ENCODE assay signal across 8 mouse cellular contexts in genomic region chr11:113778733-113779679, GRCm38 (mm10). TPM values are rescaled to one million over a fixed set of nuclear protein-coding genes. Genes with fewer than 3 reads are reported as not detected.
A peak's percentile ranks its signal among the peaks of the same experiment; 100 is the strongest.
DNase-seq lines count a peak whose midpoint lies in the region; ATAC-seq lines count a peak whose summit lies in the region.

No protein-coding gene starts in this region.

- peak overlapping the region; percentile 92 for H3K27ac ChIP-seq in hindbrain, embryonic 10.5 days
- H3K27ac ChIP-seq in hindbrain, embryonic 14.5 days: no peak overlapping the region

- peak overlapping the region; percentile 27 for H3K4me3 ChIP-seq in hindbrain, embryonic 10.5 days
- H3K4me3 ChIP-seq in hindbrain, embryonic 14.5 days (replicated peaks; ENCODE audit: low read length): no peak overlapping the region

- no peak overlapping the region for H3K9ac ChIP-seq in hindbrain, embryonic 14.5 days

- H3K9me3 ChIP-seq in hindbrain, embryonic 10.5 days: no peaks in the 10 kb centered on the region
- H3K9me3 ChIP-seq in hindbrain, embryonic 14.5 days (ENCODE audit: control insufficient read depth, low read length): no peaks in the 10 kb centered on the region

- peaks cover 72% of the 10 kb centered on the region for H3K4me1 ChIP-seq in hindbrain, embryonic 10.5 days (replicated peaks)
- peaks cover 18% of the 10 kb centered on the region for H3K4me1 ChIP-seq in hindbrain, embryonic 14.5 days (replicated peaks; ENCODE audit: control insufficient read depth, insufficient read depth, low read length)

- H3K27me3 ChIP-seq in hindbrain, embryonic 10.5 days (ENCODE audit: insufficient read depth, poor library complexity, severe bottlenecking): no peaks in the 10 kb centered on the region
- H3K27me3 ChIP-seq in hindbrain, embryonic 14.5 days (ENCODE audit: control insufficient read depth, insufficient read depth, low read length): no peaks in the 10 kb centered on the region

- no peak overlapping the region for H3K4me2 ChIP-seq in hindbrain, embryonic 14.5 days (replicated peaks)

- no peak for ATAC-seq in hindbrain, embryonic 14.5 days (ENCODE audit: low FRiP score)

- no peaks in the 10 kb centered on the region for H3K36me3 ChIP-seq in hindbrain, embryonic 10.5 days
- no peaks in the 10 kb centered on the region for H3K36me3 ChIP-seq in hindbrain, embryonic 14.5 days (replicated peaks; ENCODE audit: control insufficient read depth, insufficient read depth)

- peak; percentile 63 for DNase-seq in hindbrain, embryonic 10.5 days (ENCODE audit: low spot score)
- DNase-seq in hindbrain, embryonic 14.5 days (ENCODE audit: low spot score): no peak
- peak; percentile 23 for DNase-seq in T-cell, adult 2 months (ENCODE audit: low spot score)
- peak; percentile 65 to 71 for DNase-seq in heart, adult 9 months (ENCODE audit: low spot score in 2 of 2)
- peak; percentile 19 to 57 for DNase-seq in kidney, postnatal 25 days
- DNase-seq in retina, embryonic 14.5 days (ENCODE audit: low spot score): peak; percentile 69
- DNase-seq in right cerebral cortex, postnatal 36 days (ENCODE audit: low spot score in 2 of 2): no peak
- DNase-seq in cerebellum, adult 9-10 months: no peak

- 11% methylated on average over 20 of the region's 20 CpGs for WGBS in hindbrain, embryonic 10.5 days
- WGBS in hindbrain, embryonic 14.5 days: 13% methylated on average over 20 of the region's 20 CpGs

RNA-seq across cellular contexts. Expression of gene Cdc42ep4, which starts 27.3 kb away (rescaled TPM):
- 114 and 120 TPM in 2 replicates for polyA plus RNA-seq in hindbrain, embryonic 10.5 days (2016; fragmentation: Nextera tagmentation; extraction: Ambion mirVana)
- polyA plus RNA-seq in hindbrain, embryonic 14.5 days (2014; fragmentation: Nextera tagmentation; extraction: Ambion mirVana): 42.0 and 43.8 TPM in 2 replicates

Comparison
In these comparisons a context has a peak if more than half of its experiments do, and no peak if none do; other contexts are left out.
1. DNase-seq: peak in hindbrain, embryonic 10.5 days (single experiment), T-cell, adult 2 months (single experiment), heart, adult 9 months (2 of 2), kidney, postnatal 25 days (2 of 2) and retina, embryonic 14.5 days (single experiment); none in hindbrain, embryonic 14.5 days (single experiment), right cerebral cortex, postnatal 36 days (0 of 2) and cerebellum, adult 9-10 months (single experiment).